Mouse (Mus musculus): Measurements from ENCODE around the gene Oas1f. TPM values are rescaled to one million over a fixed set of nuclear protein-coding genes. Genes with fewer than 3 reads are reported as not detected.
"Not testable (repeated sequence)": the region's sequence is repeated elsewhere in the genome, so short reads cannot be mapped to it uniquely, and the experiment has no call there.

The Oas1f gene
- total and polyA plus RNA-seq, 2 experiments from 2014 or later = not detected

DNA sequence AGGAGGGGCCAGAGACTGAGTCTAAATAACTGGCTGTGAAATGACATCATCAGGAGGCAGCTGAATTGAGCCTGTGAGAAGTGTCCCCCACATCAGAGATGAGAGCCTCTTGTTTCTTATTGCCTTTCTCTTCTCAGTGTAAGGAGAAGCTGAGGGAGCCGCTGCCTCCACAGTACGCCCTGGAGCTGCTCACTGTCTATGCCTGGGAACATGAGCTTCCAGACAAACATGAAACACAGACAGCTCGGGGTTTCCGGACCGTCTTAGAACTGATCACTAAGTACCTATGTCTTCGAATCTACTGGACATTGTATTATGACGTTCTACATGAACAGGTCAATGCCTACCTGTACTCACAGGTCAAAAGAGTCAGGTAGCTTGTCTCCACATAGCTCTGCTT, 23.6 kb downstream of the Oas1f start:
- H3K9ac ChIP-seq (replicated peaks; ENCODE audit: low read length) = no peak overlapping the region

DNA sequence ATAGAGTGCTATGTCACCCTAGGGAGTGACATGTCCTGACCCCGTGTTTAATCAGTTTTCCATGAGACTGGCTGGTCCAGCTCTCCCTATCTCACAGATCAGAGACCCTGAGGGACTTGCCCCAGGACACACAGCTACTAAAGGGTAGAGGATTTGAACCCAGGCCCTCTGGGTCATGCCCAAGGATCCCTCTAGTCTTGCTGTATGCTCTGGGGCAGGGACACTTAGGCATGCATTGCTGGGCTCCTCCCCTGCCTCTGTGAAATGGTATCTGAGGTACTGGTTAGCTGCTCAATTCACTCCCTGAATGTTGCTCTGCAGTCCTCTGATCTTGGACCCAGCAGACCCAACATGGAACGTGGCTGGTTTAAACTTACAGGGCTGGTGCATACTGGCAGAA, 24.3 kb downstream of the Oas1f start:
- DNase-seq (ENCODE audit: low spot score) (no peak), ATAC-seq (no peak)
- no peak overlapping the region for H3K27ac ChIP-seq
- no peaks in the 10 kb centered on the region for H3K4me1 ChIP-seq (ENCODE audit: insufficient read depth, low read length)
- no peak overlapping the region for H3K9ac ChIP-seq (replicated peaks; ENCODE audit: low read length)
- H3K4me3 ChIP-seq (ENCODE audit: low read length) = no peak overlapping the region
- H3K27me3 ChIP-seq (ENCODE audit: insufficient read depth, low read length) = no peaks in the 10 kb centered on the region
- no peaks in the 10 kb centered on the region for H3K9me3 ChIP-seq (ENCODE audit: low read length)
- 59% methylated on average over 2 of the region's 2 CpGs for WGBS
- TF ChIP-seq CTCF (IDR thresholded peaks at IDR 0.05; ENCODE audit: low read depth) = no peak
- H3K4me2 ChIP-seq (ENCODE audit: low read depth, low read length) = no peak overlapping the region
- H3K36me3 ChIP-seq (ENCODE audit: insufficient read depth, low read length) = no peaks in the 10 kb centered on the region

More for the DNA sequence above, 23.6 kb downstream of the Oas1f start:
- DNase-seq (ENCODE audit: low spot score) = no peak
- H3K36me3 ChIP-seq (ENCODE audit: insufficient read depth, low read length) = no peaks in the 10 kb centered on the region
- ATAC-seq = no peak; the same call in 1 of the 2 replicates
- H3K27ac ChIP-seq = no peak overlapping the region
- H3K4me1 ChIP-seq (ENCODE audit: insufficient read depth, low read length) = no peaks in the 10 kb centered on the region
- 84% methylated on average over 7 of the region's 7 CpGs for WGBS
- H3K4me3 ChIP-seq (ENCODE audit: low read length) = no peak overlapping the region
- H3K9me3 ChIP-seq (ENCODE audit: low read length) = no peaks in the 10 kb centered on the region
- TF ChIP-seq CTCF (IDR thresholded peaks at IDR 0.05; ENCODE audit: low read depth) = no peak
- H3K4me2 ChIP-seq (ENCODE audit: low read depth, low read length) = no peak overlapping the region
- H3K27me3 ChIP-seq (ENCODE audit: insufficient read depth, low read length) = no peaks in the 10 kb centered on the region

GRCm38 (mm10) chr5:120876839-120877238, 29.7 kb downstream of the Oas1f start:
- not testable (repeated sequence) for H3K36me3 ChIP-seq (ENCODE audit: insufficient read depth, low read length); H3K4me2 ChIP-seq (ENCODE audit: low read depth, low read length); H3K27me3 ChIP-seq (ENCODE audit: insufficient read depth, low read length); ATAC-seq; H3K4me1 ChIP-seq (ENCODE audit: insufficient read depth, low read length); DNase-seq (ENCODE audit: low spot score); H3K9me3 ChIP-seq (ENCODE audit: low read length); H3K4me3 ChIP-seq (ENCODE audit: low read length); H3K27ac ChIP-seq; H3K9ac ChIP-seq (replicated peaks; ENCODE audit: low read length)
- 69% methylated on average over 2 of the region's 3 CpGs for whole genome bisulfite sequencing

DNA sequence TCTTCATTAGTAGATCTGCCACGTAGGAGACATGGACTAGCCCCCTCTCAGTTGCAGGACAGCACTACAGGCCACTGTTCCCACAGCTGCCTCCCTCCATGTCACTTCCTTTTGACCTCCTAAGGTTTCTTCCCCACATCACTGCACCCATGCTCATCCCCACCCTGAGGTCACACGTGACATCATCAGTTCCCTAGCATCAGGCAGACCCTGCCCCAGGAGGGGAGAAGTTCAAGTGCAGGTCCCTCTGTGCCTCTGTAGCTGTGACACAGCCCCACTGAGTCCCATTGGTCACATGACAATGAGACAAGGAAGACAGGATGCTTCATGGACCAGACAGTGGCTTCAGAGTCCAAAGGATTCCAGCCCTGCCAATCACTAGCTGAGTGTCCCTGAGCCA, 30.2 kb downstream of the Oas1f start:
- 68% methylated on average over 2 of the region's 2 CpGs for WGBS
- not testable (repeated sequence) for H3K9me3 ChIP-seq (ENCODE audit: low read length); DNase-seq (ENCODE audit: low spot score); H3K27ac ChIP-seq; H3K27me3 ChIP-seq (ENCODE audit: insufficient read depth, low read length); H3K4me1 ChIP-seq (ENCODE audit: insufficient read depth, low read length); ATAC-seq; H3K4me3 ChIP-seq (ENCODE audit: low read length); H3K36me3 ChIP-seq (ENCODE audit: insufficient read depth, low read length); H3K4me2 ChIP-seq (ENCODE audit: low read depth, low read length); H3K9ac ChIP-seq (replicated peaks; ENCODE audit: low read length)

GRCm38 (mm10) chr5:120878803-120879202, 31.6 kb downstream of the Oas1f start:
- 70% methylated on average over 2 of the region's 2 CpGs for WGBS
- H3K4me2 ChIP-seq (ENCODE audit: low read depth, low read length); DNase-seq (ENCODE audit: low spot score); H3K36me3 ChIP-seq (ENCODE audit: insufficient read depth, low read length); H3K27ac ChIP-seq; ATAC-seq; H3K4me1 ChIP-seq (ENCODE audit: insufficient read depth, low read length); H3K27me3 ChIP-seq (ENCODE audit: insufficient read depth, low read length); H3K4me3 ChIP-seq (ENCODE audit: low read length); H3K9me3 ChIP-seq (ENCODE audit: low read length); H3K9ac ChIP-seq (replicated peaks; ENCODE audit: low read length): not testable (repeated sequence)

DNA sequence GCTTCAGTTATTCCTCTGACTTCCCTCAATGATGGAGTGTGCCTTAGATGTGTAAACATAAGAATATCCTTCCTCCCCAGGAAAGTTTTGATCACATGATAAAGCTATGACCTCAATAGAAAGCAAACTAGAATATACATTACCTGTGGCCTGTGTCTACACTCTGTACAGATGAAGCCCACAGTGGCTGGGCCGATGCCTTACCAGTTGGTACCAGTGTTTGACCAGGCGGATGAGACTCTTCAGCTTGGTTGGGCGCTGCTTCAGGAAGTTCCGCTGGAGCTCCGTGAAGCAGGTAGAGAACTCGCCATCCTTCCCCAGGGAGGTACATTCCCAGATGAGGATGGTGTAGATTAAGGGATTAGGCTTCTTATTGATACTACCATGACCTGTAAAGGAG, 34.5 kb downstream of the Oas1f start:
- 93% methylated on average over 6 of the region's 6 CpGs for WGBS
- DNase-seq (ENCODE audit: low spot score); H3K9ac ChIP-seq (replicated peaks; ENCODE audit: low read length); H3K27me3 ChIP-seq (ENCODE audit: insufficient read depth, low read length); H3K27ac ChIP-seq; H3K9me3 ChIP-seq (ENCODE audit: low read length); H3K4me2 ChIP-seq (ENCODE audit: low read depth, low read length); H3K36me3 ChIP-seq (ENCODE audit: insufficient read depth, low read length); H3K4me1 ChIP-seq (ENCODE audit: insufficient read depth, low read length); H3K4me3 ChIP-seq (ENCODE audit: low read length); ATAC-seq: not testable (repeated sequence)

DNA sequence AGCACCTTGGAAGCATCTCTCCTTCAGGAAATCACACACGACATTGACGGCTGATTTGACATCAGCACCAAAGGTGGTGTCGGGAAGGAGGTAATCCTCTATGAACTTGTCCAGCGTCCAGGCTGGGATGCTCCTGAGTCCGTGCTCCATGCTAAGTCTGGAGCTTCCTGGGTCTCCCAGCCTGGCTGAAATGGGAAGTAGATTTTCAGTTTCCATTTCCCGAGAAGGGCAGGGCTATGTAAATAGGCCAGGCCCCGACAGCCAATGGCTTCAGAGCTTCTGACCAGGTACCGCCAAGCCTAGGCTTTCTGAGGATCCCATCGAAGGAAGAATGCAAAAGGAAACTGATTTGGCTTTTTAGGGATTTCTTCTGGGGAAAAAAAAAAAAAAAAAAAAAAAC, 40.2 kb downstream of the Oas1f start, which contains the start of gene Oas1g:
Oas1g (minus strand) TSS at position 201 of the 400 bp plus-strand sequence.
- not testable (repeated sequence) for H3K27ac ChIP-seq; H3K4me3 ChIP-seq (ENCODE audit: low read length); H3K36me3 ChIP-seq (ENCODE audit: insufficient read depth, low read length); DNase-seq (ENCODE audit: low spot score); H3K27me3 ChIP-seq (ENCODE audit: insufficient read depth, low read length); ATAC-seq; H3K9me3 ChIP-seq (ENCODE audit: low read length); H3K4me2 ChIP-seq (ENCODE audit: low read depth, low read length); H3K4me1 ChIP-seq (ENCODE audit: insufficient read depth, low read length); H3K9ac ChIP-seq (replicated peaks; ENCODE audit: low read length)
- 28% methylated on average over 5 of the region's 9 CpGs for WGBS
